Mouse (Mus musculus) liver, embryonic 15.5 days (tissue): ENCODE results near the gene Zfp444. TPM values are rescaled to one million over a fixed set of nuclear protein-coding genes. Genes with fewer than 3 reads are reported as not detected.
"Not testable (repeated sequence)": the region's sequence is repeated elsewhere in the genome, so short reads cannot be mapped to it uniquely, and the experiment has no call there.

Experiments used
- ATAC-seq: fragments of 200-750 bp; cut with Nextera tagmentation; 2 replicates; pipeline ENCODE4 v1.8.0; 2017; ENCODE audit warnings: moderate number of reproducible peaks, mild to moderate bottlenecking, moderate library complexity; ENCODE audit not compliant: insufficient read depth
- H3K27ac ChIP-seq: fragments of 300-500 bp; sonication (generic); replicated peaks from 2 replicates; pipeline ENCODE4 v1.5.1; 2015; ENCODE audit warnings: mild to moderate bottlenecking, inconsistent platforms
- H3K27me3 ChIP-seq: fragments of 300-500 bp; sonication (generic); 2 replicates; pipeline ENCODE4 v1.6.1; 2015; ENCODE audit warnings: mild to moderate bottlenecking, inconsistent platforms
- H3K36me3 ChIP-seq: fragments of 300-500 bp; sonication (generic); replicated peaks from 2 replicates; pipeline ENCODE4 v1.6.1; 2015; ENCODE audit warnings: moderate library complexity, mild to moderate bottlenecking, inconsistent platforms
- H3K4me1 ChIP-seq: fragments of 300-500 bp; sonication (generic); replicated peaks from 2 replicates; pipeline ENCODE4 v1.6.1; 2015; ENCODE audit warnings: inconsistent platforms
- H3K4me2 ChIP-seq: fragments of 300-500 bp; sonication (generic); 2 replicates; pipeline ENCODE4 v1.6.1; 2015; ENCODE audit warnings: moderate library complexity, mild to moderate bottlenecking, inconsistent platforms
- H3K4me3 ChIP-seq: fragments of 300-500 bp; sonication (generic); replicated peaks from 2 replicates; pipeline ENCODE4 v1.5.1; 2015; ENCODE audit warnings: mild to moderate bottlenecking, inconsistent platforms
- H3K9ac ChIP-seq: fragments of 300-500 bp; sonication (generic); 2 replicates; pipeline ENCODE4 v1.6.1; 2015; ENCODE audit warnings: moderate library complexity, mild to moderate bottlenecking, inconsistent platforms
- H3K9me3 ChIP-seq: fragments of 300-500 bp; sonication (generic); replicated peaks from 2 replicates; pipeline ENCODE4 v1.6.1; 2016; ENCODE audit warnings: inconsistent platforms
- WGBS: fragments of 180-500 bp; shearing (Covaris S2); methylation state at CpG from one replicate; pipeline ENCODE4 v1.1.7; 2015; ENCODE audit warnings: mixed read lengths; ENCODE audit not compliant: insufficient replicate concordance; 5-methylcytosine and 5-hydroxymethylcytosine counted together
- polyA plus RNA-seq: library from polyadenylated mRNA; unstranded; fragments of >200 nt; fragmentation: Nextera tagmentation; extraction: Ambion mirVana; gene quantifications from 2 replicates; pipeline ENCODE4 v1.2.1, GENCODE M21; 2015

Zfp444 gene
- polyA plus RNA-seq, 1 experiment from 2014 or later = 18.2 TPM

- WGBS = 50% methylated on average over 4 of the region's 4 CpGs
- H3K9ac ChIP-seq = no peak overlapping the region
- H3K4me2 ChIP-seq = no peak overlapping the region
- H3K36me3 ChIP-seq = no peaks in the 10 kb centered on the region
- no peaks in the 10 kb centered on the region for H3K27me3 ChIP-seq
- no peaks in the 10 kb centered on the region for H3K9me3 ChIP-seq
- no peak overlapping the region for H3K4me3 ChIP-seq
- peaks cover 9% of the 10 kb centered on the region for H3K4me1 ChIP-seq
- ATAC-seq = no peak
- no peak overlapping the region for H3K27ac ChIP-seq
Measured at GRCm38 (mm10) chr7:6162172-6162571, 9.9 kb upstream of the Zfp444 start.

- Histone ChIP-seq H3K36me3 (no peaks in the 10 kb centered on the region), H3K4me1 (no peaks in the 10 kb centered on the region; the same call in 1 of the 2 replicates), H3K27ac (no peak overlapping the region), H3K27me3 (no peaks in the 10 kb centered on the region), H3K4me3 (no peak overlapping the region), H3K4me2 (no peak overlapping the region), H3K9ac (no peak overlapping the region), H3K9me3 (no peaks in the 10 kb centered on the region)
- 54% methylated on average over 5 of the region's 5 CpGs for whole genome bisulfite sequencing
- ATAC-seq = no peak
Measured at GRCm38 (mm10) chr7:6164671-6165070, 7.4 kb upstream of the Zfp444 start.

DNA sequence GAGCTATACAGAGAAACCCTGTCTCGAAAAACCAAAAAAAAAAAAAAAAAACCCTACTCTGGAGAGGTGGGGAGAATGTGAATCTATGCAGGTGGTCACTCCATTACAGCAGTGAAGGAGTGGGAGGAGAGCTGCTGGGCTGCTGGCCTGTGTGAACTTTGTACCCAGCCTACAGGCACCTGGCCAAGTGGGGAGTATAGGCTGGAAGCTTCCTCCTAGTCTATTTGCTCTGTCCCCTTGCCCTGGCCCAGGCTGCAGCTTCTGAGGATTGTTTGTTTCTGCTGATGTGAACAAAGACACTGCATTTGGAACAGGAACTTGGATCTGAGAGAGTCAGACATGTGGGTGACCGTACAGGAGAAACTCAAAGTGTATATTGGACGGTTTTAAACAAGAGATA lies 2.6 kb upstream of the Zfp444 start:
- Histone ChIP-seq H3K27me3 (no peaks in the 10 kb centered on the region), H3K9ac (no peak overlapping the region), H3K36me3 (no peaks in the 10 kb centered on the region), H3K9me3 (no peaks in the 10 kb centered on the region), H3K4me2 (no peak overlapping the region), H3K27ac (peak overlapping the region; percentile 16), H3K4me3 (no peak overlapping the region), H3K4me1 (peaks cover 32% of the 10 kb centered on the region)
- WGBS = 47% methylated on average over 3 of the region's 3 CpGs
- 0 out of 2 replicates have a peak, but pooled peaks have one; percentile 10 for ATAC-seq

DNA sequence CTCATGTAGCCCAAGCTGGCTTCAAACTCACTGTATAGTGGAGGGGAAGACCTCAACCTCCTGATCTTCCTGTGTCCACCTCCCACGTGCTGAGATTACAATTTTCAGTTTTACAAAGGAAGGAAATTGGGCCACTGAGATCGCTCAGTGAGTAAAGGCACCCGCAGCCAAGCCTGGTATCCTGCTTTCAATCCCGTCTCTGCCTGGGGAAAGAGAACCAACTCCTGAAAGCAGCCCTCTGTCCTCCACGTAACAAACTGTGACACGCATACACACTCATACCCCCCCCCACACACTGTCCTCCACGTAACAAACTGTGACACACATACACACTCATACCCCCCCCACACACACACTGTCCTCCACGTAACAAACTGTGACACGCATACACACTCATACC lies 1.6 kb upstream of the Zfp444 start:
- 0 out of 2 replicates have a peak overlapping the region, but pooled peaks have one; percentile 51 for H3K27ac ChIP-seq
- H3K4me3 ChIP-seq = no peak overlapping the region
- no peak for ATAC-seq
- WGBS = 63% methylated on average over 9 of the region's 9 CpGs
- no peaks in the 10 kb centered on the region for H3K9me3 ChIP-seq
- no peak overlapping the region for H3K4me2 ChIP-seq
- H3K36me3 ChIP-seq = no peaks in the 10 kb centered on the region
- no peaks in the 10 kb centered on the region for H3K27me3 ChIP-seq
- H3K9ac ChIP-seq = no peak overlapping the region
- peaks cover 42% of the 10 kb centered on the region for H3K4me1 ChIP-seq

- Histone ChIP-seq H3K9me3 (no peaks in the 10 kb centered on the region), H3K4me2 (peak overlapping the region; percentile 95), H3K27me3 (no peaks in the 10 kb centered on the region), H3K36me3 (no peaks in the 10 kb centered on the region), H3K4me3 (peak overlapping the region; percentile 71), H3K9ac (peak overlapping the region; percentile 72), H3K27ac (peak overlapping the region; percentile 81), H3K4me1 (peaks cover 46% of the 10 kb centered on the region)
- WGBS = 42% methylated on average over 6 of the region's 6 CpGs
- ATAC-seq = no peak
Measured at GRCm38 (mm10) chr7:6170871-6171270, 1.2 kb upstream of the Zfp444 start.

DNA sequence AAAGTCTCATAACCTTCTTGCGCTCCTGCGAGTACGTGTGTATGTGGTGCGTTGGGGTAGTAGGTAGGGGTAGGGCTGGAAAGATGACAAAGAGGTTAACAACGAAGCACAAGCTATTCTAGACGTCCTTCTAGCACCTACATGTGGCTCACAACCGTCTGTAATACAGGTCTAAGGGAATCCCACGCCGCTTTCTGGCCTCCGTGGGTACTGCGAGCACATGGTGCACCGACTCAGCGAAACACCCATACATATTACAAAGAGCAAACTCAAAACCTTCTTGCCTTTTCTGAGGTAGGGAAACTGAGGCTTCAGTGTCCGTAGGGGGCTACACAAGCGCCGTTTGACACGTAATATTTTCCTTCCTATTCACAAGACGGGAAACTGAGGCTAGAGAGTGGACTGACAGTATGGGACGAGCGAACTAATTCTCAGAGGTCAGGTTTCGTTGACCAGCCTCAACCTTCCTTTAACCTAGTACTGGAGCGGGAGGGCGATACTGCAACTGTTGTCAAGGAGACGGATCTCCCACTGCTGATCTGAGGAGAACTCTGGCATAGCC lies 501 bp upstream of the Zfp444 start:
- peak; percentile 34 for ATAC-seq
- peak overlapping the region; percentile 72 for H3K9ac ChIP-seq
- H3K27ac ChIP-seq = peak overlapping the region; percentile 81
- H3K27me3 ChIP-seq = no peaks in the 10 kb centered on the region
- no peaks in the 10 kb centered on the region for H3K9me3 ChIP-seq
- peaks cover 48% of the 10 kb centered on the region for H3K4me1 ChIP-seq
- WGBS = under 1% methylated on average over 24 of the region's 24 CpGs
- H3K4me3 ChIP-seq = peak overlapping the region; percentile 71
- H3K4me2 ChIP-seq = peak overlapping the region; percentile 95
- H3K36me3 ChIP-seq = no peaks in the 10 kb centered on the region

- ATAC-seq = peak; percentile 16
- H3K9me3 ChIP-seq = no peaks in the 10 kb centered on the region
- peak overlapping the region; percentile 95 for H3K4me2 ChIP-seq
- 2% methylated on average over 28 of the region's 28 CpGs for WGBS
- H3K4me3 ChIP-seq = peak overlapping the region; percentile 71
- H3K4me1 ChIP-seq = peaks cover 48% of the 10 kb centered on the region
- peak overlapping the region; percentile 72 for H3K9ac ChIP-seq
- peak overlapping the region; percentile 81 for H3K27ac ChIP-seq
- no peaks in the 10 kb centered on the region for H3K36me3 ChIP-seq
- H3K27me3 ChIP-seq = no peaks in the 10 kb centered on the region
Measured at GRCm38 (mm10) chr7:6172674-6173244, 733 bp downstream of the Zfp444 start.

- H3K27ac ChIP-seq = peak overlapping the region; percentile 81
- WGBS = 71% methylated on average over 8 of the region's 8 CpGs
Measured at GRCm38 (mm10) chr7:6173872-6174271, 1.8 kb downstream of the Zfp444 start.

GRCm38 (mm10) chr7:6174365-6174987 lies 2.5 kb downstream of the Zfp444 start:
- not testable (repeated sequence) for H3K9me3 ChIP-seq, H3K9ac ChIP-seq, ATAC-seq, H3K36me3 ChIP-seq, H3K4me3 ChIP-seq, H3K27me3 ChIP-seq
- Histone ChIP-seq H3K4me1 (peaks cover 48% of the 10 kb centered on the region), H3K27ac (peak overlapping the region; percentile 81), H3K4me2 (0 out of 2 replicates have a peak overlapping the region, but pooled peaks have one; percentile 4)
- WGBS = 26% methylated on average over 9 of the region's 9 CpGs

More at GRCm38 (mm10) chr7:6173872-6174271, 1.8 kb downstream of the Zfp444 start:
- no peak for ATAC-seq
- H3K4me2 ChIP-seq = peak overlapping the region; percentile 95; the same call in 1 of the 2 replicates
- no peaks in the 10 kb centered on the region for H3K9me3 ChIP-seq
- H3K36me3 ChIP-seq = 0 out of 2 replicates have a peak, but pooled peaks cover 3% of the 10 kb centered on the region
- H3K9ac ChIP-seq = no peak overlapping the region
- H3K4me1 ChIP-seq = peaks cover 48% of the 10 kb centered on the region
- no peak overlapping the region for H3K4me3 ChIP-seq
- H3K27me3 ChIP-seq = no peaks in the 10 kb centered on the region

DNA sequence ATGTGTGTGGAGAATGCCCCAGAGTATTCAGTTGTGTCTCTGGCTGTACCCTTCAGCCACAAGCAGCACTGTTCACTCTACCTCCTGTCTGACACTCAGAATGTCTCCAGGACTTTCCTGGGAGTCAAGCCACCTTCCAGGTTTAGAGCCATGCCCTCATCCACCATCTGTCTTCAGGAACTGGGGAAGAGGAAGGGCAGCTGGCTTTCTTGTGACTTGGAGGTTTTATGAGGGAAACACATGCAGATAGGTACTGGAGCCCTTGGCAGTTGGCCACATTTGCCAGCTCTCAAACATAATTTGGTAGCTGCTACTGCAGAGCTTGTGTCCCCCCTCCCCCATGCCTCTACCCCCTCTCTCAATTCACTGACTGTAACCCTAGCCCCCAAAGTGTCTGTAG lies 7.0 kb downstream of the Zfp444 start:
- peaks cover 7% of the 10 kb centered on the region for H3K36me3 ChIP-seq
- no peak overlapping the region for H3K4me3 ChIP-seq
- no peak overlapping the region for H3K27ac ChIP-seq
- no peaks in the 10 kb centered on the region for H3K9me3 ChIP-seq
- H3K4me1 ChIP-seq = peaks cover 23% of the 10 kb centered on the region
- no peak overlapping the region for H3K4me2 ChIP-seq
- no peak overlapping the region for H3K9ac ChIP-seq
- no peaks in the 10 kb centered on the region for H3K27me3 ChIP-seq
- no peak for ATAC-seq

DNA sequence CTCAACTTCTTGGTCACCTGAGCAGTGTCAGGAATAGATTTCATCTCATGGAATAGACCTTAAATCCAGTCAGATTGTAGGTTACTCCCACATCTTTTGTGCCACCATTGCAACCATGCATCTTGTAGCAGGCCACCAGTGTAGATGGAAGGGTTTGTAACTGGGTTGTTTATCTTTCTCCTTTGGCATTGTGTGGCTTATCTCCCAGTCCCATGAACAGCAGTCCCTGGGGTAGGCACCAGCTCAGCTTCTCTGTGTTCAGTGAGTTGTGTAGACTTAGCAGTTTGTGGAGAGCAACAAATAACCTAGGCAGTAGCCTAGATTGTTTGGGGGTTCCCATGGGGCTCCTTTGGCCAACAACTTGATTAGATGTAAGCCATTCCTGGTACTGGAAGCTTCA lies 10.9 kb downstream of the Zfp444 start:
- no peak overlapping the region for H3K4me2 ChIP-seq
- peaks cover 4% of the 10 kb centered on the region; the same call in 1 of the 2 replicates for H3K4me1 ChIP-seq
- no peak; the same call in 1 of the 2 replicates for ATAC-seq
- peaks cover 18% of the 10 kb centered on the region for H3K36me3 ChIP-seq
- no peaks in the 10 kb centered on the region for H3K27me3 ChIP-seq
- no peak overlapping the region for H3K27ac ChIP-seq
- no peaks in the 10 kb centered on the region for H3K9me3 ChIP-seq
- H3K4me3 ChIP-seq = no peak overlapping the region
- no peak overlapping the region for H3K9ac ChIP-seq
